Mouse (Mus musculus): ENCODE data around the gene Tcstv3. TPM values are rescaled to one million over a fixed set of nuclear protein-coding genes. Genes with fewer than 3 reads are reported as not detected.

Tcstv3 gene
- not detected for polyA plus RNA-seq (2017; shearing (Covaris generic))

DNA sequence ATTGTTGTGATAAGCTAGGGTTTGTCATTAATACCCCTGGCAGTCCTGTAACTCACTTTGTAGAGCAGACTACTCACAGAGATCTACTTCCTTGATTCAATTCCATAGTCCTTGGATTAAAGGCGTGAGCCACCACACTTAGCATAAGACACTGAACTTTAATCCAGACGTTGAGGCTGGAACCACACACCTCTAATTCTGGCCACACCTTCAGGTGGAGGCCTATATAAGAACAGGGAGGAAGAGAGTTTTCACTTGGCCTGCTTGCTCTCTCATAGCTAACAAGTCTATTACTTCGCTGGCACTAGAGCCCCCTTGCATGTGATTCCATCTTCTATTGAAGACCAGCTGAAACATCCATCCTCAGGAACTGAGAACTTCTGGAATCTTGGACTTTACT is at the start of gene Tcstv3:
Tcstv3 (plus strand) TSS at position 301 of the 400 bp plus-strand sequence.

DNA sequence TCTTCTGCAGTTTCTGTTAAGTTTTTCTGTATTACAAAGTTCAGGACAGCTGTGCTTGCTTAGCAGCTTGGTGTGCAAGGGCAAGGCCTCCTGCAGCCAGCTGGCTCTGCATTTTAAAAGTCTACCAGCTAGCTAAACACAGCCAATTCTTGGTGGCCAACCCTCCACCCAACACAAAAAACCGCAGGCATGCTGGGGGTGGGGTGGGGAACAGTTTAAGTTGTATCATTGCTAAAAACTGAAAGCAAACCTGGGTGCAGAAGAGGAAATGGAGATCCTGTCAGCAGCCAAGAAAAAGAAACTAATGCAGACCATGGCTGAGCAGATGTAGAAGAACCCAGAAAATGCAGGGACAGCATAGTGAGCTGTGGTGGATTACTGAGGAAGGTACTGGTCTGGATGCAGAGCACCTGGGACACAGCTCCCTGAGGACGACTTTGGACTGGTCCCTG is 16.7 kb upstream of the Tcstv3 start, which contains the start of gene BC147527:
BC147527 (plus strand) TSS at position 402 of the 452 bp plus-strand sequence.

Other genes with a start within 250 kb of the Tcstv3 start
- gene Gm20767, start 176.6 kb upstream of the Tcstv3 start, polyA plus RNA-seq (2017; shearing (Covaris generic)): not detected
- not detected for gene Gm21818, start 144.4 kb upstream of the Tcstv3 start, polyA plus RNA-seq (2017; shearing (Covaris generic))
- not detected for gene Gm21762, start 100.9 kb upstream of the Tcstv3 start, polyA plus RNA-seq (2017; shearing (Covaris generic))
- gene Gm21731, start 77.8 kb upstream of the Tcstv3 start, polyA plus RNA-seq (2017; shearing (Covaris generic)): not detected
- not detected for gene AF067061, start 53.8 kb upstream of the Tcstv3 start, polyA plus RNA-seq (2017; shearing (Covaris generic))
- 88.4 TPM for gene BC147527, start 16.5 kb upstream of the Tcstv3 start, polyA plus RNA-seq (2017; shearing (Covaris generic))

Measured in inflammation-experienced regulatory T-cells, adult 16 weeks (primary cell).